Mouse (Mus musculus): ENCODE data around the gene Exosc5. TPM values are rescaled to one million over a fixed set of nuclear protein-coding genes. Genes with fewer than 3 reads are reported as not detected.

Exosc5 gene
- 72.9 and 83.0 TPM in 2 replicates for polyA plus RNA-seq (2014; fragmentation: Nextera tagmentation; extraction: Ambion mirVana)

GRCm38 (mm10) chr7:25658657-25659472, at the start of gene Exosc5, which contains the start of gene Bckdha:
TSS of gene Exosc5 (plus strand) at chr7:25659164.
TSS of gene Bckdha (minus strand) at chr7:25658981.
- H3K4me2 ChIP-seq (replicated peaks; ENCODE audit: low read depth, low read length) = peak within 1 kb of the TSS; percentile 87
- H3K9me3 ChIP-seq (ENCODE audit: control insufficient read depth, low read depth, low read length) = no peaks in the 10 kb centered on the region
- peak within 1 kb of the TSS; percentile 62; the same call in 1 of the 2 replicates for H3K27ac ChIP-seq (ENCODE audit: low read length)
- H3K4me1 ChIP-seq (ENCODE audit: control insufficient read depth, insufficient read depth, low read length) = peaks cover 8% of the 10 kb centered on the region; the same call in 1 of the 2 replicates
- 0 out of 2 replicates have a peak, but pooled peaks cover 4% of the 10 kb centered on the region for H3K36me3 ChIP-seq (ENCODE audit: control insufficient read depth, insufficient read depth, low read length)
- ATAC-seq (ENCODE audit: insufficient number of reproducible peaks, insufficient read depth, low FRiP score, low read depth) = peak; percentile 99
- no peaks in the 10 kb centered on the region for H3K27me3 ChIP-seq (ENCODE audit: control insufficient read depth, insufficient read depth, low read length)
- H3K4me3 ChIP-seq (ENCODE audit: low read depth, low read length) = peak within 1 kb of the TSS; percentile 68
- H3K9ac ChIP-seq (replicated peaks; ENCODE audit: low read depth, low read length) = peak within 1 kb of the TSS; percentile 64
- WGBS = under 1% methylated on average over 50 of the region's 50 CpGs

- no peaks in the 10 kb centered on the region for H3K9me3 ChIP-seq (ENCODE audit: control insufficient read depth, low read depth, low read length)
- no peaks in the 10 kb centered on the region for H3K27me3 ChIP-seq (ENCODE audit: control insufficient read depth, insufficient read depth, low read length)
- no peak overlapping the region for H3K27ac ChIP-seq (ENCODE audit: low read length)
- no peak overlapping the region for H3K9ac ChIP-seq (replicated peaks; ENCODE audit: low read depth, low read length)
- WGBS = 42% methylated on average over 6 of the region's 6 CpGs
- H3K4me3 ChIP-seq (ENCODE audit: low read depth, low read length) = no peak overlapping the region
- no peak overlapping the region for H3K4me2 ChIP-seq (replicated peaks; ENCODE audit: low read depth, low read length)
- no peaks in the 10 kb centered on the region for H3K4me1 ChIP-seq (ENCODE audit: control insufficient read depth, insufficient read depth, low read length)
- no peaks in the 10 kb centered on the region for H3K36me3 ChIP-seq (ENCODE audit: control insufficient read depth, insufficient read depth, low read length)
- no peak for ATAC-seq (ENCODE audit: insufficient number of reproducible peaks, insufficient read depth, low FRiP score, low read depth)
Observed at GRCm38 (mm10) chr7:25610056-25610455, 48.9 kb upstream of the Exosc5 start.

- Histone ChIP-seq H3K36me3 (ENCODE audit: control insufficient read depth, insufficient read depth, low read length) (no peaks in the 10 kb centered on the region), H3K9ac (replicated peaks; ENCODE audit: low read depth, low read length) (no peak overlapping the region), H3K27ac (ENCODE audit: low read length) (no peak overlapping the region), H3K4me1 (ENCODE audit: control insufficient read depth, insufficient read depth, low read length) (no peaks in the 10 kb centered on the region), H3K9me3 (ENCODE audit: control insufficient read depth, low read depth, low read length) (no peaks in the 10 kb centered on the region), H3K4me3 (ENCODE audit: low read depth, low read length) (no peak overlapping the region), H3K4me2 (replicated peaks; ENCODE audit: low read depth, low read length) (no peak overlapping the region), H3K27me3 (ENCODE audit: control insufficient read depth, insufficient read depth, low read length) (no peaks in the 10 kb centered on the region)
- no peak for ATAC-seq (ENCODE audit: insufficient number of reproducible peaks, insufficient read depth, low FRiP score, low read depth)
- 41% methylated on average over 7 of the region's 7 CpGs for WGBS
Observed at GRCm38 (mm10) chr7:25611501-25611900, 47.5 kb upstream of the Exosc5 start.

- 85% methylated on average over 5 of the region's 5 CpGs for WGBS
- Histone ChIP-seq H3K4me2 (replicated peaks; ENCODE audit: low read depth, low read length) (no peak overlapping the region), H3K9me3 (ENCODE audit: control insufficient read depth, low read depth, low read length) (no peaks in the 10 kb centered on the region), H3K4me3 (ENCODE audit: low read depth, low read length) (no peak overlapping the region), H3K27ac (ENCODE audit: low read length) (no peak overlapping the region), H3K9ac (replicated peaks; ENCODE audit: low read depth, low read length) (no peak overlapping the region), H3K36me3 (ENCODE audit: control insufficient read depth, insufficient read depth, low read length) (no peaks in the 10 kb centered on the region), H3K4me1 (ENCODE audit: control insufficient read depth, insufficient read depth, low read length) (no peaks in the 10 kb centered on the region), H3K27me3 (ENCODE audit: control insufficient read depth, insufficient read depth, low read length) (no peaks in the 10 kb centered on the region)
- no peak for ATAC-seq (ENCODE audit: insufficient number of reproducible peaks, insufficient read depth, low FRiP score, low read depth)
Observed at GRCm38 (mm10) chr7:25614086-25614485, 44.9 kb upstream of the Exosc5 start.

- no peaks in the 10 kb centered on the region for H3K36me3 ChIP-seq (ENCODE audit: control insufficient read depth, insufficient read depth, low read length)
- no peak overlapping the region for H3K9ac ChIP-seq (replicated peaks; ENCODE audit: low read depth, low read length)
- no peak overlapping the region for H3K4me3 ChIP-seq (ENCODE audit: low read depth, low read length)
- no peaks in the 10 kb centered on the region for H3K9me3 ChIP-seq (ENCODE audit: control insufficient read depth, low read depth, low read length)
- H3K4me1 ChIP-seq (ENCODE audit: control insufficient read depth, insufficient read depth, low read length) = 0 out of 2 replicates have a peak, but pooled peaks cover 3% of the 10 kb centered on the region
- ATAC-seq (ENCODE audit: insufficient number of reproducible peaks, insufficient read depth, low FRiP score, low read depth) = no peak
- no peak overlapping the region for H3K4me2 ChIP-seq (replicated peaks; ENCODE audit: low read depth, low read length)
- no peak overlapping the region for H3K27ac ChIP-seq (ENCODE audit: low read length)
- H3K27me3 ChIP-seq (ENCODE audit: control insufficient read depth, insufficient read depth, low read length) = no peaks in the 10 kb centered on the region
- 75% methylated on average over 21 of the region's 21 CpGs for WGBS
Observed at GRCm38 (mm10) chr7:25614831-25615705, 43.9 kb upstream of the Exosc5 start.

GRCm38 (mm10) chr7:25615706-25616011, 43.3 kb upstream of the Exosc5 start, which contains the start of gene Erich4:
TSS of gene Erich4 (minus strand) at chr7:25615892.
- H3K9ac ChIP-seq (replicated peaks; ENCODE audit: low read depth, low read length) = no peak within 1 kb of the TSS
- no peak within 1 kb of the TSS for H3K4me2 ChIP-seq (replicated peaks; ENCODE audit: low read depth, low read length)
- H3K27ac ChIP-seq (ENCODE audit: low read length) = no peak within 1 kb of the TSS
- 0 out of 2 replicates have a peak, but pooled peaks cover 4% of the 10 kb centered on the region for H3K4me1 ChIP-seq (ENCODE audit: control insufficient read depth, insufficient read depth, low read length)
- no peaks in the 10 kb centered on the region for H3K36me3 ChIP-seq (ENCODE audit: control insufficient read depth, insufficient read depth, low read length)
- WGBS = 76% methylated on average over 5 of the region's 5 CpGs
- H3K9me3 ChIP-seq (ENCODE audit: control insufficient read depth, low read depth, low read length) = no peaks in the 10 kb centered on the region
- no peaks in the 10 kb centered on the region for H3K27me3 ChIP-seq (ENCODE audit: control insufficient read depth, insufficient read depth, low read length)
- no peak within 1 kb of the TSS for H3K4me3 ChIP-seq (ENCODE audit: low read depth, low read length)
- ATAC-seq (ENCODE audit: insufficient number of reproducible peaks, insufficient read depth, low FRiP score, low read depth) = no peak

- WGBS = 83% methylated on average over 10 of the region's 10 CpGs
- H3K4me1 ChIP-seq (ENCODE audit: control insufficient read depth, insufficient read depth, low read length) = 0 out of 2 replicates have a peak, but pooled peaks cover 4% of the 10 kb centered on the region
- no peaks in the 10 kb centered on the region for H3K27me3 ChIP-seq (ENCODE audit: control insufficient read depth, insufficient read depth, low read length)
- ATAC-seq (ENCODE audit: insufficient number of reproducible peaks, insufficient read depth, low FRiP score, low read depth) = no peak
- H3K4me3 ChIP-seq (ENCODE audit: low read depth, low read length) = no peak overlapping the region
- no peak overlapping the region for H3K27ac ChIP-seq (ENCODE audit: low read length)
- no peaks in the 10 kb centered on the region for H3K9me3 ChIP-seq (ENCODE audit: control insufficient read depth, low read depth, low read length)
- H3K9ac ChIP-seq (replicated peaks; ENCODE audit: low read depth, low read length) = no peak overlapping the region
- H3K36me3 ChIP-seq (ENCODE audit: control insufficient read depth, insufficient read depth, low read length) = peaks cover 8% of the 10 kb centered on the region; the same call in 1 of the 2 replicates
- no peak overlapping the region for H3K4me2 ChIP-seq (replicated peaks; ENCODE audit: low read depth, low read length)
Observed at GRCm38 (mm10) chr7:25617376-25618160, 41.4 kb upstream of the Exosc5 start.
